Mouse (Mus musculus): ENCODE measurements at regions not wholly inside any gene's neighbourhood (a gene's known extent, or its start where the extent isn't known, plus 50 kb on each side); places are given as distances from the start of the nearest gene placed in this dataset.

- no peak for DNase-seq (ENCODE audit: low spot score)
These were observed 76.7 kb upstream of the Bod1 start for GRCm38 (mm10) chr11:31748275-31748815.

- no peak for DNase-seq (ENCODE audit: low spot score)
These were observed 79.6 kb upstream of the Bod1 start for GRCm38 (mm10) chr11:31751274-31751673.

GRCm38 (mm10) chr11:31753211-31753610, 81.5 kb upstream of the Bod1 start:
- DNase-seq (ENCODE audit: low spot score): no peak

- no peak for DNase-seq (ENCODE audit: low spot score)
These were observed 82.1 kb upstream of the Bod1 start for GRCm38 (mm10) chr11:31753711-31754161.

- DNase-seq (ENCODE audit: low spot score): no peak
These were observed 82.7 kb upstream of the Bod1 start for GRCm38 (mm10) chr11:31754416-31754815.

GRCm38 (mm10) chr11:31755858-31756257, 84.2 kb upstream of the Bod1 start:
- no peak for DNase-seq (ENCODE audit: low spot score)

GRCm38 (mm10) chr11:31756355-31757145, 84.9 kb upstream of the Bod1 start:
- DNase-seq (ENCODE audit: low spot score): no peak

GRCm38 (mm10) chr11:31759868-31760765, 88.4 kb upstream of the Bod1 start:
- no peak for DNase-seq (ENCODE audit: low spot score)

- no peak for DNase-seq (ENCODE audit: low spot score)
These were observed 92.2 kb upstream of the Bod1 start for GRCm38 (mm10) chr11:31763856-31764255.

- DNase-seq (ENCODE audit: low spot score): no peak
These were observed 94.6 kb upstream of the Bod1 start for GRCm38 (mm10) chr11:31766296-31766695.

GRCm38 (mm10) chr11:31767727-31768495, 96.2 kb upstream of the Bod1 start:
- no peak for DNase-seq (ENCODE audit: low spot score)

- DNase-seq (ENCODE audit: low spot score): no peak
These were observed 98.3 kb upstream of the Bod1 start for GRCm38 (mm10) chr11:31769804-31770654.

- DNase-seq (ENCODE audit: low spot score): no peak
These were observed 99.2 kb upstream of the Bod1 start for GRCm38 (mm10) chr11:31770881-31771280.

- no peak for DNase-seq (ENCODE audit: low spot score)
These were observed 100.1 kb upstream of the Bod1 start for GRCm38 (mm10) chr11:31771491-31772439.

- no peak for DNase-seq (ENCODE audit: low spot score)
These were observed 94.5 kb upstream of the Cpeb4 start for GRCm38 (mm10) chr11:31777531-31777930.

GRCm38 (mm10) chr11:31778766-31779165, 93.2 kb upstream of the Cpeb4 start:
- no peak for DNase-seq (ENCODE audit: low spot score)

- no peak for DNase-seq (ENCODE audit: low spot score)
These were observed 92.7 kb upstream of the Cpeb4 start for GRCm38 (mm10) chr11:31779267-31779666.

- DNase-seq (ENCODE audit: low spot score): no peak
These were observed 91.0 kb upstream of the Cpeb4 start for GRCm38 (mm10) chr11:31780969-31781368.

GRCm38 (mm10) chr11:31781605-31782004, 90.4 kb upstream of the Cpeb4 start:
- DNase-seq (ENCODE audit: low spot score): no peak

Measured in ovary, adult 18-20 months (tissue).